Mouse (Mus musculus): Measurements from ENCODE around the gene Tsc22d3.
A peak's percentile ranks its signal among the peaks of the same experiment; 100 is the strongest.
"Not testable (repeated sequence)": the region's sequence is repeated elsewhere in the genome, so short reads cannot be mapped to it uniquely, and the experiment has no call there.

Tsc22d3 gene

GRCm38 (mm10) chrX:140527231-140527630, 73.2 kb downstream of the Tsc22d3 start:
- DNase-seq (ENCODE audit: low read depth): no peak

- DNase-seq (ENCODE audit: low read depth): no peak
These were observed 74.2 kb downstream of the Tsc22d3 start for GRCm38 (mm10) chrX:140526253-140526618.

GRCm38 (mm10) chrX:140525604-140526252, 74.7 kb downstream of the Tsc22d3 start:
- DNase-seq (ENCODE audit: low read depth): no peak

- DNase-seq (ENCODE audit: low read depth): no peak
These were observed 76.2 kb downstream of the Tsc22d3 start for GRCm38 (mm10) chrX:140524231-140524630.

- DNase-seq (ENCODE audit: low read depth): no peak
These were observed 78.2 kb downstream of the Tsc22d3 start for GRCm38 (mm10) chrX:140522071-140522765.

GRCm38 (mm10) chrX:140520146-140521102, 80.0 kb downstream of the Tsc22d3 start:
- peak; percentile 93 for DNase-seq (ENCODE audit: low read depth)

- no peak for DNase-seq (ENCODE audit: low read depth)
These were observed 82.1 kb downstream of the Tsc22d3 start for GRCm38 (mm10) chrX:140518351-140518750.

- DNase-seq (ENCODE audit: low read depth): no peak
These were observed 87.1 kb downstream of the Tsc22d3 start for GRCm38 (mm10) chrX:140513379-140513778.

- no peak for DNase-seq (ENCODE audit: low read depth)
These were observed 88.5 kb downstream of the Tsc22d3 start for GRCm38 (mm10) chrX:140511687-140512651.

- no peak for DNase-seq (ENCODE audit: low read depth)
These were observed 89.6 kb downstream of the Tsc22d3 start for GRCm38 (mm10) chrX:140510696-140511429.

GRCm38 (mm10) chrX:140509817-140510216, 90.6 kb downstream of the Tsc22d3 start:
- DNase-seq (ENCODE audit: low read depth): no peak

GRCm38 (mm10) chrX:140508791-140509190, 91.7 kb downstream of the Tsc22d3 start:
- DNase-seq (ENCODE audit: low read depth): not testable (repeated sequence)

- no peak for DNase-seq (ENCODE audit: low read depth)
These were observed 93.1 kb downstream of the Tsc22d3 start for GRCm38 (mm10) chrX:140507377-140507776.

GRCm38 (mm10) chrX:140506436-140507180, 93.9 kb downstream of the Tsc22d3 start:
- no peak for DNase-seq (ENCODE audit: low read depth)

- DNase-seq (ENCODE audit: low read depth): no peak
These were observed 94.8 kb downstream of the Tsc22d3 start for GRCm38 (mm10) chrX:140505497-140506238.

- peak; percentile 82 for DNase-seq (ENCODE audit: low read depth)
These were observed 96.6 kb downstream of the Tsc22d3 start for GRCm38 (mm10) chrX:140503905-140504304.

GRCm38 (mm10) chrX:140501401-140502301, 98.8 kb downstream of the Tsc22d3 start:
- DNase-seq (ENCODE audit: low read depth): no peak

- DNase-seq (ENCODE audit: low read depth): no peak
These were observed 100.2 kb downstream of the Tsc22d3 start for GRCm38 (mm10) chrX:140500306-140500705.
